Mouse (Mus musculus) layer of hippocampus, adult 11-12 months (tissue): ENCODE measurements around the gene Lgr4.

Experiments used
- DNase-seq: peaks from one replicate; pipeline ENCODE4 v3.0.0; 2022; ENCODE audit warnings: low spot score

The Lgr4 gene

DNA sequence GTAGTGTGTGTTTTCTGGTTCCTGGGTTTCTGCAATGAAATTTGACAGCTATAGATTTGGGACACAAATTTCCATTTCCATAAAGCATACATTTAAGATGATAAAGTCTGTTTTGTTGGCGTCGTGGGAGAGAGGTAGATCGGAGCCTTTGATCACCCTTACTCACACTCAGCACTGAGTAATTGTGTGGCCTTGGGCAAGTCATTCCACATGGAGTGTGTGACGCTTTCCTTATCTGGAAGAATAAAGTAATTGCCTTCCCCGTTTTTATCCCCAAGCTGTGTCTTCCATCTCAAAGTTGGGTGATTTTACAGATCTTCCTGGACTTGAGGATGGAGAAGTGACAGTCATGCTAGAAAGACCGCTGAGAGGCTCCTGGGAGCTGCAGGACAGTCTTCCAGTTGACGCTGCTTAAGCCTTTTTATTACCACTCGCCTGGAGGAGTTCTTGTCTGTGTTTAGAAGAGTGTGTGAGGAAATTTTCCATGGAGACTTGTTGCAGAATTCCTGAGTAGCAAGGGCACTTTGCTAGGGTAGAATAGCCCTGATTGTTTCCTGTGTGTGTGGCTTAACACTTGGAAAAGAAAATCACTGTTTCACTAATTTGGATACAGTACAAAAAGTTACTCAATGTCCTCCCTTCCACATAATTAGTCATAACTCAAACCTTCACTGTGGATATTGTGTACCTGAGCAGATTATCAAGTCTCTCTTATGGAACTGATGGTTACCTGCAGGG is 4.0 kb downstream of the Lgr4 start:
- DNase-seq: no peak

DNA sequence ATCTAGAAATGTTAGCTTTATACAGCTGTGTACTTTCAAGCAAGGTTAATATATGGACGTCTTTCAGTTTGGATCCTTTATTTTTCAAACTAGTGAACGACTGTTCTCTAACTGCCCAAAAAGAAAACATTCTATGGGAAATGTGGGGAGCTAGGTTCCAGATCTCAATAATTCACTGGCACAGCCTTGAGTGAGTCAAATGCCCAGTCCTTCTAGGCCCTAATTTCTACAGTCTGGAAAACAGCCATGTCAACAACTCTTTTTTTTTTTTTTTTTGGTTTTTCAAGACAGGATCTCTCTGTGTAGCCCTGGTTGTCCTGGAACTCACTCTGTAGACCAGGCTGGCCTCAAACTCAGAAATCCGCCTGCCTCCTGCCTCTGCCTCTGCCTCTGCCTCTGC is 4.9 kb downstream of the Lgr4 start:
- no peak for DNase-seq

- no peak for DNase-seq
These were observed 5.6 kb downstream of the Lgr4 start for GRCm38 (mm10) chr2:109923031-109923430.

DNA sequence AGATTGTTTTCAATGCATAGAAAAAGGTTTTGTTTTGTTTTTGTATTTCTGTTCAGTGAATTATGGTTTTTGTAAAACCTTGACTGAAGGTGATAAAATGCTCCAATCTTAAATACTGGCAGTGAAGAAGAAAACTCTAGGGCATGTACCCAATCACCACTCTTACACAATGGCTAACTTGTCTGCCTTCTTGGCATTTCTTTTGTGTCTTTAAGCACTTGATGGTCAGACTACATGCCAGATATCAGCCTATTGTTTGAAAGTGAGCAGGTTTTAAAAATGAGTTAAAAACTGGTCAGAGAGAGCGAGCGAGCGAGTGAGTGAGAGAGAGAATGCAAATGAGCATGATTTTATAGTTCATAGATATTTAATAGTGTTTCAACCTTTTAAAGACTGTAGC is 6.5 kb downstream of the Lgr4 start:
- no peak for DNase-seq

GRCm38 (mm10) chr2:109926984-109927383 is 9.5 kb downstream of the Lgr4 start:
- no peak for DNase-seq

DNA sequence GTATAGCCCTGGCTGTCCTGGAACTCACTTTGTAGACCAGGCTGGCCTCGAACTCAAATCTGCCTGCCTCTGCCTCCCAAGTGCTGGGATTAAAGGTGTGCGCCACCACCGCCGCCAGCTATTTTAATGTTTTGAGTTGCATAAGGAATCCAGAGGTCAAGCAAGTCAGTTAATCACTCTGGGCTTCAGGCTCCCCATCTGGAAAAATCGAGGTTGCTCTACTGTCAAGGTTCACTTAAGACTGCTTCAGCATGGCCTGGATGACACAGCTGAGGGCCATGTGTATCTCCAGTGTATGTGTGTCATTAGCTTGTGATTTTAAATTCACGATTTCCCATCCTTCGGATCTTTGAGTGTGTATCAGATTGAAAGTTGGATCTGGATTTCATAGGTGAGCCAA is 10.0 kb downstream of the Lgr4 start:
- DNase-seq: no peak

GRCm38 (mm10) chr2:109927876-109928275 is 10.4 kb downstream of the Lgr4 start:
- no peak for DNase-seq

DNA sequence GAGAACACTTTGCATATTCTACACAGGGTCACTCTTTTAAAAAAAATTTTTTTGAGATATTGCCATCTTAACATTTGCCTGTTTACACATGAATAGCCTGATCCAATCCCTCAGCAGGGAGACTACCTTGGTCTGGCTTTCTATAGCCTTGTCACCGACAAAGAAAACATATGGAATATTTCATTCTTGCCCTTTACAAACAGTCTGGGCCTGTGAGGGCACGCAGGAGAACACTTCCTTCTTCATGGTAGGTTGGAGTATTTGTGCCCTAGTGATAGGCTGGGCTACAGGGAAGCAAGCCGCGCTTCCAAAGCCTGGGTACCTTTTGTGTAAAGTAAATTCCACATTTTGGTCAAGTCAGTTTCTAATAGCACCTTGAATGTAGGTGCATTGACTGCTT is 11.3 kb downstream of the Lgr4 start:
- DNase-seq: no peak

- DNase-seq: no peak
These were observed 11.8 kb downstream of the Lgr4 start for GRCm38 (mm10) chr2:109929256-109929655.

DNA sequence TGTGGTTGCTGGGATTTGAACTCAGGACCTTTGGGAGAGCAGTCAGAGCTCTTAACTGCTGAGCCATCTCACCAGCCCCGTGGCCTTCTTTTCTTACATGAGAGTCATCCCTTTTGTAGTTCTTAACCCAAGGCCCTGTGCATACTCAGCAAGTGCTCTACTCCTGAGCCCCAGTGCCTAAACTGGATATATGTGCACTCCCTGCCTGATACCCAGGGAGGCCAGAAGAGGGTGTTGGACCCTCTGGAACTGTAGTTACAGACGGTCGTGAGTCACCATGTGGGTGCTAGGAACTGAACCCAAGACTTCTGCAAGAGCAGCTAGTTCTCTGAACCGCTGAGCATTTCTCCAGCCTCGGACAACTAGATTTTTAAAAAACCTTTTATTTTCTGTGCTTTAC is 12.9 kb downstream of the Lgr4 start:
- DNase-seq: no peak

DNA sequence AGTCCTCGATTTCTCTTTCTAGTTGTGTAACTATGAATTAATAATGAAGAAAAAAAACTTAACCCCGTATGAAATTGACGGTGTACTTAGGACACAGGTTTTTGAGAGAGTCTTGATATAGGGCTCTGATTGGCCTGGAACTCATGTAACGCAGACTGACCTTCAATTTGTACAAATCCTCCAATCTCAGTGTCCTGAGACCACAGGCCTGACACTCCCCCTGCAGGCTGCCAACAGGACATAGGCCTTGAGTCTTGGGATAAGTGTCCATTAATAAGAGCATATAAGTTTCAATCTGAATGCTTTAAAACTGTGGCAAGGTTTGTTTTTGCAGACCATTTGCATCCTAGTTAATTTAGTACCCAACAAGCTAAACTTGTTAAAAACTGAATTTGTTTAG is 13.3 kb downstream of the Lgr4 start:
- no peak for DNase-seq

DNA sequence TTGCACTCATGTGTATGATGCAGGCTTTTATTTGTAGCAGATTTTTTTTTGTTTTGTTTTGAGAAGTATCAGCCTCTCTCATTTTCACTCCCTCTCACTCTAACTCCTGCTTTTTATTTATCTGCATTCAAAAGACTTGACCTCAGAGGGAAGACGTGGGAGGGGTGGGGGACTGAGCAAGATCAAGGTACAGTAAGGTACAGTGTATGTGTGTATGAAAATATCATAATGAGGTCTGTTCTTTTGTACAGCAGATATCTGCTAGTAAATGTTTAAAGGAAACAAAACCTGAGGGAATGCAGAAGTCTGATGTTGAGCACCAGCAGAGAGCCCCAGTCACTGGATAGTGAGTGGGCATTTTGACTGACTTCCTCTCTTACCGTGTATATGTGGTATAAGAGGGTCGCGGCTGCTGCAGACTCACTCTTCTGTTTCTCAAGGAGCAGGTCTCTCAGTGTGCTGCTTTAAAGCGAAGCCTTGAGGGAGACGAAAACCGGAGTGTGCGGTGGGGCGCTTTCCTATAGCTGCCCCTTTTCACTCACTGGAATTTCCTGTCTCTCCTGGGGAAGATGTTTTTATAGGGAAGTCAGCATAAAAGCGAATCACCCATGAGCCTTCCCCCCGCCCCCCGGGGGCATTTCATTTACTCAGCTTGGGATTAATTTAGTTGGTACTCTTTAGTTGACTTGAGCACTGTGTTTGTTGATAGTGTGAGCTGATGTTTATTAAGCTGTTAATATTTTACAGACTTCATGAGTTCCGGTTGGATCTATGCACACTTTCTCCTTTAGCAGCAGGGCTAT is 14.7 kb downstream of the Lgr4 start:
- DNase-seq: no peak

GRCm38 (mm10) chr2:109933151-109933550 is 15.7 kb downstream of the Lgr4 start:
- DNase-seq: no peak

GRCm38 (mm10) chr2:109934086-109934485 is 16.6 kb downstream of the Lgr4 start:
- no peak for DNase-seq

- no peak for DNase-seq
These were observed 17.7 kb downstream of the Lgr4 start for GRCm38 (mm10) chr2:109935194-109935593.

- DNase-seq: no peak
These were observed 18.4 kb downstream of the Lgr4 start for GRCm38 (mm10) chr2:109935754-109936409.

DNA sequence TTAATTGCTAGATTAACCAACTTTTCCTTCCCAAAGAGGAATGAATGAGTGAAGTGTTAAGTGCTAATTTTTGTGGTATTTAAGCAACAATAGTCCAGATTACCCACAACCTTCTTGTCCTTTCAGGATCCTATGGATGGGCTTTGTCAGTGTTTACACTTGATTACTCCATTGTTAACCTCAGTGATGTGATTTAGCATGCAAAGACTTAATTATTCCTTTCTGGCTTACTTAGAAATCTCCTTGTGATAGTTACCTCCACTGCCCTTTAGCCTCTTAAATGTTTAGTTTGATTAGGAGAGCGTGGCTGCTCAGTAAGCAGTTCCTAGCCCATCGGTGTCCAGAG is 18.9 kb downstream of the Lgr4 start:
- no peak for DNase-seq

- no peak for DNase-seq
These were observed 24.6 kb downstream of the Lgr4 start for GRCm38 (mm10) chr2:109941973-109942444.

DNA sequence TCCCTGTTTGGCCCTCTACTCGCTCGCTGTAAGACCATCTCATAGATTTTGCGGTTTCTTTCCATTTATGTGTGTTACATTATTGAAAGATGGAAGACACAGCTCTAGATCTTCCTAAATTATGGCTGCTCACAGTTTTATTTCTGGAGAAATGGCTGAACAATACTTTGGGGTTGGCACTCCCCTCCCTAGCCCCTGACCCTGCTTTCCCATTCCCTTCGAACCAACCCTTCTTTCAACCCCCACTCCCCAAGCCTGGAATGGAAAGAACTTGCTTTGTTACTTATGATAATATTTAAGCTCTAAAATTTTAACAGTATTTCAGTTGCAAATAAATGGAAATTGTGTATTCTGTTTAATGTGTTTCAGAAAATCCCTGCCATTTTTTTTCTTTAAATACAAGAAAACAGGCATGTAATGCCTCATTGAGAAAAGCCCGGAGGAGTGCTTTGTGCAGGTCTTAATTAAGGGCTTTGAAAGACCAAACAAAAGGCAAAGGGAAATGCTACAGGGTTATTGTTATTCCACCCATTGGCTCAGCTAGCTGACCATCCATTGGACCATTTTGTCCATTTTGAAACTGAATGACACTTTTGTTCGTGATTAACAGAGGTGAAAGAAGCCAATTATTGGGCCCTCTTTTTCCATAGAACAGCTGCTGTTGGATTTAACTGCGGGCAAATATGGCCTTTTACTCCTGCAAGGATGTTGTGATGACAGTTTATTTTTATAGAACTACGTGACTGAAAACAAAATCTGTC is 25.5 kb downstream of the Lgr4 start:
- DNase-seq: peak; percentile 15

GRCm38 (mm10) chr2:109944995-109945394 is 27.5 kb downstream of the Lgr4 start:
- DNase-seq: no peak

DNA sequence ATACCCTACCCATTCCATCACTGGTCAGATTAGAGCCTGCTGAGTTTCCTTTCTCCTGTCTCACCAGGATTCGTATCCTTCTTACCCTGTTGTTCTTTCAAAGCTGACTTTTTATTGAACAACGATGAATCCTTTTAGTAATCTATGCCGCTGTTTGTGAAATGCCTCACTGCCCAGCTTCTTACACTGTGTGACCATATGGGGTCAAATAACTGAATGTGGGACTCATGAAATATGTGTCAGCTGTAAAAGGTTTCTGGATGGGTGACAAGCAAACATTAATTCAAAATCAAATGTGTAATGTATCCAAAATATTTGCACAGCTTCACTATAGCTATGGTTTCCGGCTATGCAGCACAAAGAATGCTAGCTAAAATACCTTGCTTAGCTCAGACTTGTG is 28.1 kb downstream of the Lgr4 start:
- no peak for DNase-seq

DNA sequence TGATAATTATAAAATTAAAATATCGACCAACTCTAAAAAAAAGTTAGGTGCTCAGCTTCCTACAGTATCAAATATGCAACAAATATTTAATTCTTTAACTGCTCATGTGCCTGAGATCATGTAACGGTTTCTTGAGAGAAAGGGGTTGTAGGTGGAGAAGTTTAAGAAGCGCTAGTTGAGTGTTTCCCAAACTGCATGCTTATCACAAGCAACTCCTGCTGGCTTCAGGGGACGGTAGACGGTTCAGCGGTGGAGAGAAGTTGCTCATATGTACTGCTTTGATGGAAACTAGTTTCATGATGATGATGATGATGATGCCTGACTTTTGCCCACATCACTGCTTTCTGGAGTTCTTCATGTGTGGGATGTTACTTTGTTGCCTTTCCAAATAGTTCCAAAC is 29.0 kb downstream of the Lgr4 start:
- DNase-seq: no peak
